Mouse (Mus musculus) hindbrain, postnatal 0 days (tissue): ENCODE results near the gene Acvr2b. TPM values are rescaled to one million over a fixed set of nuclear protein-coding genes. Genes with fewer than 3 reads are reported as not detected.

Source experiments
- ATAC-seq: fragments of 200-750 bp; cut with Nextera tagmentation; 2 replicates; pipeline ENCODE4 v1.8.0; 2017; ENCODE audit warnings: mild to moderate bottlenecking, moderate TSS enrichment, moderate library complexity
- DNase-seq: peaks from one replicate; pipeline ENCODE4 v3.0.0-alpha.2; 2015; ENCODE audit warnings: low spot score
- H3K27ac ChIP-seq: fragments of 300-500 bp; sonication (generic); 2 replicates; pipeline ENCODE4 v1.5.1; 2014; ENCODE audit warnings: mild to moderate bottlenecking
- H3K27me3 ChIP-seq: fragments of 300-500 bp; sonication (generic); 2 replicates; pipeline ENCODE4 v1.6.1; 2014; ENCODE audit warnings: low read length, mixed read lengths; ENCODE audit not compliant: insufficient read depth
- H3K36me3 ChIP-seq: fragments of 300-500 bp; sonication (generic); 2 replicates; pipeline ENCODE4 v1.6.1; 2014; ENCODE audit warnings: low read length, mixed read lengths; ENCODE audit not compliant: insufficient read depth
- H3K4me1 ChIP-seq: fragments of 300-500 bp; sonication (generic); 2 replicates; pipeline ENCODE4 v1.6.1; 2014; ENCODE audit warnings: antibody characterized with exemption, low read length, mixed read lengths; ENCODE audit not compliant: insufficient read depth
- H3K4me2 ChIP-seq: fragments of 300-500 bp; sonication (generic); 2 replicates; pipeline ENCODE4 v1.6.1; 2014; ENCODE audit warnings: low read depth, mild to moderate bottlenecking, low read length, moderate library complexity, mixed read lengths
- H3K4me3 ChIP-seq: fragments of 300-500 bp; sonication (generic); 2 replicates; pipeline ENCODE4 v1.5.1; 2014; ENCODE audit warnings: low read length
- H3K9ac ChIP-seq: fragments of 300-500 bp; sonication (generic); replicated peaks from 2 replicates; pipeline ENCODE4 v1.6.1; 2014; ENCODE audit warnings: mild to moderate bottlenecking, low read length, moderate library complexity, mixed read lengths
- H3K9me3 ChIP-seq: fragments of 300-500 bp; sonication (generic); 2 replicates; pipeline ENCODE4 v1.6.1; 2016; ENCODE audit warnings: low read length, mixed read lengths
- CTCF ChIP-seq: IDR thresholded peaks from 2 replicates; pipeline ENCODE4 v1.5.1; 2016; ENCODE audit warnings: antibody characterized with exemption, control low read depth, low read depth
- WGBS: fragments of 180-500 bp; shearing (Covaris S2); extraction: QIAGEN DNeasy Blood & Tissue Kit; methylation state at CpG from one replicate; pipeline ENCODE4 v1.1.7; 2014; 5-methylcytosine and 5-hydroxymethylcytosine counted together
- polyA plus RNA-seq: library from polyadenylated mRNA; unstranded; fragments of >200 nt; fragmentation: Nextera tagmentation; extraction: Ambion mirVana; gene quantifications from 2 replicates; pipeline ENCODE4 v1.2.1, GENCODE M21; 2015
- total RNA-seq: library from RNA; depleted of rRNA; stranded (reverse); fragments of >200 nt; gene quantifications from 2 replicates; pipeline ENCODE4 v1.2.3, GENCODE M21; 2014

Gene Acvr2b
- total and polyA plus RNA-seq, 2 experiments from 2014 or later = 24.3 to 28.2 TPM

GRCm38 (mm10) chr9:119425217-119425975 is 23.5 kb downstream of the Acvr2b start:
- peak overlapping the region; percentile 11; the same call in 1 of the 2 replicates for H3K27ac ChIP-seq
- no peak overlapping the region for H3K9ac ChIP-seq
- H3K4me1 ChIP-seq = peaks cover 13% of the 10 kb centered on the region
- no peak for TF ChIP-seq CTCF
- DNase-seq = peak; percentile 68
- H3K36me3 ChIP-seq = peaks cover 10% of the 10 kb centered on the region; the same call in 1 of the 2 replicates
- no peaks in the 10 kb centered on the region for H3K27me3 ChIP-seq
- no peaks in the 10 kb centered on the region for H3K9me3 ChIP-seq
- no peak overlapping the region for H3K4me2 ChIP-seq
- H3K4me3 ChIP-seq = no peak overlapping the region
- peak; percentile 46; the same call in 1 of the 2 replicates for ATAC-seq
- 42% methylated on average over 7 of the region's 7 CpGs for WGBS

- no peaks in the 10 kb centered on the region for H3K27me3 ChIP-seq
- H3K4me1 ChIP-seq = peaks cover 13% of the 10 kb centered on the region
- WGBS = 81% methylated on average over 13 of the region's 13 CpGs
- DNase-seq (no peak), ATAC-seq (no peak)
- no peak overlapping the region for H3K4me2 ChIP-seq
- peaks cover 10% of the 10 kb centered on the region; the same call in 1 of the 2 replicates for H3K36me3 ChIP-seq
- no peak overlapping the region; the same call in 1 of the 2 replicates for H3K27ac ChIP-seq
- TF ChIP-seq CTCF = no peak
- H3K9me3 ChIP-seq = no peaks in the 10 kb centered on the region
- no peak overlapping the region for H3K9ac ChIP-seq
- no peak overlapping the region for H3K4me3 ChIP-seq
Measured at GRCm38 (mm10) chr9:119425976-119426415, 24.1 kb downstream of the Acvr2b start.

DNA sequence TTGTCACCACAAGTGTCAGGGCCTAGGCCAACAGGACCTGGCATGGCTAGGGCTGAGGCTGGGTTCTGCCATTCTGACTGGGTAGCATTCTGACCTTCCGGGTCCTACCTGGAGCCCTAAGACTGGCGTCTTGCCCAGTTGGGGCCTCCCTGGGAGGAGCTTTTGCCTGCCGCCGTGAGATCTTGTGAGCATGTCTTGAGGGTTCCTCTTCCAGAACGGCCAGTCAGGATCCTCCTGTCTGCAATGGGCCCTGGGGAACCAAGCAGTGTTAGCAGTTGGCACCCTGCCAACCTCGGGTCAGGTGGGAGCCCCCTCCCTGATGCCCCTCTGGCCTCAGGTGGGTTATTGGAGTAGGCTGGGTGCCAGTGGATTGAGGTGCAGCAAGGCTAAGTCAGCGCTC is 24.6 kb downstream of the Acvr2b start:
- no peaks in the 10 kb centered on the region for H3K9me3 ChIP-seq
- no peak overlapping the region for H3K4me2 ChIP-seq
- DNase-seq = no peak

GRCm38 (mm10) chr9:119430311-119430710 is 28.4 kb downstream of the Acvr2b start:
- peak; percentile 91 for DNase-seq
- Histone ChIP-seq H3K36me3 (peaks cover 37% of the 10 kb centered on the region), H3K27me3 (no peaks in the 10 kb centered on the region), H3K9me3 (no peaks in the 10 kb centered on the region), H3K4me1 (peaks cover 8% of the 10 kb centered on the region), H3K4me2 (no peak overlapping the region), H3K27ac (no peak overlapping the region), H3K9ac (no peak overlapping the region), H3K4me3 (no peak overlapping the region)
- peak; percentile 96 for TF ChIP-seq CTCF
- WGBS = 55% methylated on average over 7 of the region's 7 CpGs
- peak; percentile 72 for ATAC-seq

More for the DNA sequence above, 24.6 kb downstream of the Acvr2b start:
- Histone ChIP-seq H3K36me3 (peaks cover 10% of the 10 kb centered on the region), H3K27me3 (no peaks in the 10 kb centered on the region), H3K27ac (no peak overlapping the region; the same call in 1 of the 2 replicates), H3K4me1 (peaks cover 13% of the 10 kb centered on the region), H3K4me3 (no peak overlapping the region), H3K9ac (no peak overlapping the region)
- TF ChIP-seq CTCF = no peak
- no peak for ATAC-seq
- WGBS = 61% methylated on average over 7 of the region's 7 CpGs

DNA sequence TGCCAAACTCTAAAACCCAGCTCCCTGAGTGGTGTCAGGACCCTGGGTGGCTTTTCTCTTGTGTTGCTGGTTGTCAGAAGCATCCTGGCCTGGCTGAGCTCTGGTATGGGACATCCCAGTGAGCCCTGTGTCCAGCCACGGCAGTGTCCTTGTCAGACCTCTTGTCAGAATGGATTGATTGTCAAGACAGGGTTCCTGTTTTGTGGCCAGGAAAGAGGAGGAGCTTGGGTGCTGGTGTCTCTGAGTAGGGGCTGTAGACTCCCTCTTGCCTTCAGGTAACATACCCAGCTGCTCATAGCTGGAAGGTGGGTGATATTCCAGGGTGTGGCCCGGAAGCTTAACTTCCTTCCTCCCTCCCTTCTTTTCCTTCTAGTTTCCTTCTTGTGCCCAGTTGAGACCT is 33.9 kb downstream of the Acvr2b start:
- Histone ChIP-seq H3K27ac (no peak overlapping the region), H3K27me3 (no peaks in the 10 kb centered on the region)
- ATAC-seq = no peak

GRCm38 (mm10) chr9:119438065-119438464 is 36.1 kb downstream of the Acvr2b start:
- H3K36me3 ChIP-seq = peaks cover 13% of the 10 kb centered on the region; the same call in 1 of the 2 replicates
- no peak for TF ChIP-seq CTCF
- H3K4me1 ChIP-seq = no peaks in the 10 kb centered on the region
- H3K9ac ChIP-seq = no peak overlapping the region
- no peak overlapping the region for H3K4me3 ChIP-seq
- H3K4me2 ChIP-seq = no peak overlapping the region
- no peak for DNase-seq
- no peaks in the 10 kb centered on the region for H3K9me3 ChIP-seq
- H3K27me3 ChIP-seq = no peaks in the 10 kb centered on the region
- no peak overlapping the region for H3K27ac ChIP-seq
- 93% methylated on average over 12 of the region's 12 CpGs for WGBS
- ATAC-seq = no peak

More for the DNA sequence above, 33.9 kb downstream of the Acvr2b start:
- Histone ChIP-seq H3K4me3 (no peak overlapping the region), H3K36me3 (peaks cover 28% of the 10 kb centered on the region), H3K4me2 (no peak overlapping the region), H3K9ac (no peak overlapping the region), H3K4me1 (no peaks in the 10 kb centered on the region), H3K9me3 (no peaks in the 10 kb centered on the region)
- no peak for TF ChIP-seq CTCF
- WGBS = 67% methylated on average over 2 of the region's 2 CpGs
- DNase-seq = no peak

DNA sequence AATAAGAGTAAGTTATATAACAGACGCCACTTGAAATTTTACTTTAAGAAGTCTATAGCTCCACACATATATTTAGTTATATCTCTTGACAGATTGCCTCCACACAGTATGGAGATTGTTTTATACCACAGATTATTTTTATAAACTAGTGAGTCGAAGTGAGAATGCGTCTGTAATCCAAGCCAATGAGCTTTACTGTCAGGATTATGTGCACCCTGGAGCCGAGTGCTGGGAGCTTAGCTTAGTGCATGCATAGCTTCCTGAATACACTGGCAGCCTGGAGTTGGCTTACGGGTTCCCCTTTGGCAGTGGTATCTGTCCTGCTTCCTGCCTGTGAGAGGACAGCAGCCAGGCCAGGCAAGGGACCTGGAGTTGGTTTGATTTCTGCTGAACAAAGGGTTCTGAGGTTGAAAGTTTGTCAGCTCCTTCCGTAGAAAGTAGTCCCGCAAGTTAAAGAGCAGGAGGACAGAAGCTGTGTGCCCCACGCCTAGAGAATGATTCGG is 36.6 kb downstream of the Acvr2b start:
- DNase-seq (no peak), ATAC-seq (no peak)
- Histone ChIP-seq H3K9me3 (no peaks in the 10 kb centered on the region), H3K4me1 (no peaks in the 10 kb centered on the region), H3K4me3 (no peak overlapping the region), H3K27me3 (no peaks in the 10 kb centered on the region), H3K9ac (no peak overlapping the region), H3K36me3 (peaks cover 11% of the 10 kb centered on the region; the same call in 1 of the 2 replicates), H3K27ac (no peak overlapping the region), H3K4me2 (no peak overlapping the region)
- TF ChIP-seq CTCF = no peak
- 91% methylated on average over 9 of the region's 9 CpGs for WGBS
